Mouse (Mus musculus): Measurements from ENCODE around the gene Fut2.

GRCm38 (mm10) chr7:45642083-45642482 lies 24.1 kb downstream of the Fut2 start:
- TF ChIP-seq CTCF (IDR thresholded peaks at IDR 0.05; ENCODE audit: borderline replicate concordance, control insufficient read depth, extremely low read depth, insufficient read depth, low read length, poor library complexity) (no peak), POLR2A (IDR thresholded peaks at IDR 0.05; ENCODE audit: control insufficient read depth, extremely low read depth, insufficient read depth, low read length, poor library complexity) (no peak)

Data from thymus, adult 2 months (tissue).